Mouse (Mus musculus): ENCODE measurements at regions not wholly inside any gene's neighbourhood (a gene's known extent, or its start where the extent isn't known, plus 50 kb on each side); places are given as distances from the start of the nearest gene placed in this dataset.
A peak's percentile ranks its signal among the peaks of the same experiment; 100 is the strongest.

DNA sequence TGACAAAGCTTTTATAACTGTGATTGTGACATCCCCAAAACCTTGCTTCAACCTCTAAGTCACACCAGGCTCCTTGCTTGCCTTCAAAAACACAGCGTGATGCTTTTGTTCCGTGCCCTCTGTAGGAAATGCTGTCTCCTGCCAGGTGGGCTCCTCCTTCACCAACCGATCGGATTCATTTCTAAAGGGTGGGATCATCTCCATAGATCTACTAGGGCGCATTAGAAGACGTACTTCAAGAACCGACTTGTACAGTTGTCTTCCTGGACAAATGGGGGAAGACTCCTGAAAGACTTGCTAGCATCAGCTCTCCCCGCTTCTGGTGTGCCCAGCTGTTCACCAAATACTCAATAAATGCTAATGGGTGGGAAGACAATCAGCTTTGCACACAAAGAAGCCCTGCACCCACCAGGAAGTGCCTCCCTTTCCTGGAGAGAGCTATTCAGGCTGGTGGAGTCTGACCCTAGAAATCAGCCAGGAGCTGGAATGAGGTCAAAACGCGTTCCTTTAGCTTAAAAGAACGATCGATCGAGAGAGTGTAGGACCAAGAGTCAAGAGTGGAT lies 53.0 kb downstream of the Hoxa1 start:
- H3K9ac ChIP-seq (replicated peaks) = no peak overlapping the region
- no peak overlapping the region for H3K27ac ChIP-seq (replicated peaks)
- no peaks in the 10 kb centered on the region for H3K9me3 ChIP-seq
- peaks cover 7% of the 10 kb centered on the region; the same call in 1 of the 2 replicates for H3K27me3 ChIP-seq
- WGBS = 30% methylated on average over 13 of the region's 13 CpGs
- 0 out of 2 replicates have a peak, but pooled peaks cover 10% of the 10 kb centered on the region for H3K4me1 ChIP-seq
- H3K36me3 ChIP-seq = no peaks in the 10 kb centered on the region
- H3K4me2 ChIP-seq (replicated peaks) = peak overlapping the region; percentile 15; the same call in 1 of the 2 replicates
- H3K4me3 ChIP-seq = no peak overlapping the region
- ATAC-seq (ENCODE audit: low FRiP score, low read depth) = no peak

- 92% methylated on average over 11 of the region's 11 CpGs for WGBS
- 0 out of 2 replicates have a peak, but pooled peaks cover 10% of the 10 kb centered on the region for H3K4me1 ChIP-seq
- ATAC-seq (ENCODE audit: low FRiP score, low read depth) = no peak
Observed at GRCm38 (mm10) chr6:52104141-52104540, 54.0 kb downstream of the Hoxa1 start.

DNA sequence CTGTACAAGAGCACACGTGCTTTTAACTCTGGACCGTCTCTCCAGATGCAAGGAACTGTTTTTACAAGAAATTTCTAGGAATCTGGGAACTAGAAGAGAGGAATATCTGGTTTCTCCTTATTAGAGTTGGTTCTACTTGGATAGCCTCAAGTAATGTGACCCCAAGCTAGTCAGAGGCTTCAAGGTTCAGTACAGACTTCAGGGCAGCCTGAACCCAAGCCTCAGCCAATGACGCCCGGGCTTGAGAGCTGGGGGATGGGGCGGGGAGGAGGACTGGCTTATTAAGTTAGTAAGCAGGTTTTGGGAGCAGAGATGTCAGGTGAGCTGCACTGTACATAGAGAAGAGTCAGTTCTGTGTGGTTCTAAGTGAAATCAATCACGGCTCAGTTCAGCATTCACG lies 54.5 kb downstream of the Hoxa1 start:
- no peak overlapping the region for H3K9ac ChIP-seq (replicated peaks)
- H3K27me3 ChIP-seq = peaks cover 7% of the 10 kb centered on the region; the same call in 1 of the 2 replicates
- no peaks in the 10 kb centered on the region for H3K9me3 ChIP-seq
- WGBS = 93% methylated on average over 7 of the region's 7 CpGs
- no peak overlapping the region for H3K27ac ChIP-seq (replicated peaks)
- no peak for ATAC-seq (ENCODE audit: low FRiP score, low read depth)
- no peaks in the 10 kb centered on the region for H3K36me3 ChIP-seq
- no peak overlapping the region for H3K4me2 ChIP-seq (replicated peaks)
- 0 out of 2 replicates have a peak, but pooled peaks cover 10% of the 10 kb centered on the region for H3K4me1 ChIP-seq
- H3K4me3 ChIP-seq = no peak overlapping the region

More at GRCm38 (mm10) chr6:52104141-52104540, 54.0 kb downstream of the Hoxa1 start:
- Histone ChIP-seq H3K9me3 (no peaks in the 10 kb centered on the region), H3K9ac (replicated peaks) (no peak overlapping the region), H3K4me2 (replicated peaks) (no peak overlapping the region), H3K36me3 (no peaks in the 10 kb centered on the region), H3K27ac (replicated peaks) (no peak overlapping the region), H3K27me3 (peaks cover 7% of the 10 kb centered on the region; the same call in 1 of the 2 replicates), H3K4me3 (no peak overlapping the region)

DNA sequence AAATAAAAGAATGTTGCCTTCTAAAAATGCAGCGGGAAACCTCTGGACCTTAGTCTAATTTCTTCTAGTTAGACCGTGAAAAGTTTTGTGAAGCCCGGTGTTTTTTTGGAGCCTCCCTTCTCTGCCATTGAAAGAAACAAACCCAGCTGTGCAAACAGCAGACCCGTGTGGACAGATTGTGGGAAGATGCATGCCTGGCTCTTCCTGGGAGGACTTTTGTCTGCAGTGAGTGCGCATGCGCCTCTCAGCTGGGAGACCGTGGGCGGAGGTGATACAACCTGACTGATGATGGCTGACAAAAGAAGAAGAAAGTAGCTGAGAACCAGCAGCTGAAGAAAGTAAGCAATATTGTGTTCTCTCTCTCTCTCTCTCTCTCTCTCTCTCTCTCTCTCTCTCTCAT lies 55.4 kb downstream of the Hoxa1 start:
- H3K27ac ChIP-seq (replicated peaks) = no peak overlapping the region
- H3K4me3 ChIP-seq = no peak overlapping the region
- H3K4me2 ChIP-seq (replicated peaks) = no peak overlapping the region
- H3K36me3 ChIP-seq = no peaks in the 10 kb centered on the region
- H3K9me3 ChIP-seq = no peaks in the 10 kb centered on the region
- H3K4me1 ChIP-seq = 0 out of 2 replicates have a peak, but pooled peaks cover 10% of the 10 kb centered on the region
- ATAC-seq (ENCODE audit: low FRiP score, low read depth) = no peak
- no peak overlapping the region for H3K9ac ChIP-seq (replicated peaks)
- H3K27me3 ChIP-seq = peaks cover 7% of the 10 kb centered on the region; the same call in 1 of the 2 replicates
- 61% methylated on average over 8 of the region's 8 CpGs for WGBS

GRCm38 (mm10) chr6:52102179-52102578 lies 55.9 kb downstream of the Hoxa1 start:
- H3K9me3 ChIP-seq = no peaks in the 10 kb centered on the region
- no peaks in the 10 kb centered on the region for H3K36me3 ChIP-seq
- 0 out of 2 replicates have a peak, but pooled peaks cover 10% of the 10 kb centered on the region for H3K4me1 ChIP-seq
- H3K4me3 ChIP-seq = no peak overlapping the region
- H3K27ac ChIP-seq (replicated peaks) = no peak overlapping the region
- no peak overlapping the region for H3K4me2 ChIP-seq (replicated peaks)
- 65% methylated on average over 8 of the region's 8 CpGs for WGBS
- no peak overlapping the region for H3K9ac ChIP-seq (replicated peaks)
- H3K27me3 ChIP-seq = peaks cover 7% of the 10 kb centered on the region; the same call in 1 of the 2 replicates
- no peak for ATAC-seq (ENCODE audit: low FRiP score, low read depth)

DNA sequence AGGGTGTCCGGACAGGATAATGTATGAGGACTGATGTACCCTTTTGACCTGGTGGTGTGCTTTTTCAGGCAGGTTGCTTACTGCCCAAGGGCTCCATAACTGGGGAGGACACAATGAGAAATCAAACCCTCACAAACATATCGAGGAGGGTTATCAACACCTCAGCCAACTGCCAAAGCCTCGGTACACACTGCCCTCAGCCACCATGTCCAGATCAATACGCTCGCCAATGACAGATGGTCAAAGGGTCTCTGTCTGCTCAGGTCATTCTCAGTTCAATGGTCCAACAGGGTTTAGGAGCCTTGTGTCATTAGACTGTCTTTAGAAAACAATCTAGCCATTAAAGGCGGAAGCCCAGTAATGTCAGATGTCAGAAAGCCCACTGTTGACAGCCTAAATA lies 56.9 kb downstream of the Hoxa1 start:
- WGBS = 86% methylated on average over 6 of the region's 6 CpGs
- Histone ChIP-seq H3K27ac (replicated peaks) (no peak overlapping the region), H3K4me1 (0 out of 2 replicates have a peak, but pooled peaks cover 10% of the 10 kb centered on the region), H3K4me2 (replicated peaks) (no peak overlapping the region), H3K27me3 (peaks cover 7% of the 10 kb centered on the region; the same call in 1 of the 2 replicates), H3K9ac (replicated peaks) (no peak overlapping the region), H3K4me3 (no peak overlapping the region), H3K9me3 (no peaks in the 10 kb centered on the region), H3K36me3 (no peaks in the 10 kb centered on the region)
- no peak for ATAC-seq (ENCODE audit: low FRiP score, low read depth)

- Histone ChIP-seq H3K4me3 (no peak overlapping the region), H3K9ac (replicated peaks) (no peak overlapping the region), H3K27ac (replicated peaks) (no peak overlapping the region), H3K36me3 (no peaks in the 10 kb centered on the region), H3K4me1 (peaks cover 9% of the 10 kb centered on the region; the same call in 1 of the 2 replicates), H3K27me3 (0 out of 2 replicates have a peak, but pooled peaks cover under 1% of the 10 kb centered on the region), H3K4me2 (replicated peaks) (no peak overlapping the region), H3K9me3 (no peaks in the 10 kb centered on the region)
- ATAC-seq (ENCODE audit: low FRiP score, low read depth) = no peak
- 93% methylated on average over 7 of the region's 7 CpGs for WGBS
Observed at GRCm38 (mm10) chr6:52098851-52099250, 59.3 kb downstream of the Hoxa1 start.

- H3K9ac ChIP-seq (replicated peaks) = no peak overlapping the region
- 97% methylated on average over 7 of the region's 7 CpGs for WGBS
- H3K4me1 ChIP-seq = peaks cover 4% of the 10 kb centered on the region; the same call in 1 of the 2 replicates
- no peak overlapping the region for H3K27ac ChIP-seq (replicated peaks)
- H3K4me2 ChIP-seq (replicated peaks) = no peak overlapping the region
- H3K27me3 ChIP-seq = no peaks in the 10 kb centered on the region
- ATAC-seq (ENCODE audit: low FRiP score, low read depth) = no peak
- H3K4me3 ChIP-seq = no peak overlapping the region
- no peaks in the 10 kb centered on the region for H3K9me3 ChIP-seq
- H3K36me3 ChIP-seq = no peaks in the 10 kb centered on the region
Observed at GRCm38 (mm10) chr6:52095575-52095974, 62.5 kb downstream of the Hoxa1 start.

- ATAC-seq (ENCODE audit: low FRiP score, low read depth) = no peak
- Histone ChIP-seq H3K9ac (replicated peaks) (no peak overlapping the region), H3K4me1 (peaks cover 4% of the 10 kb centered on the region; the same call in 1 of the 2 replicates), H3K27me3 (no peaks in the 10 kb centered on the region), H3K27ac (replicated peaks) (no peak overlapping the region), H3K4me2 (replicated peaks) (no peak overlapping the region), H3K36me3 (no peaks in the 10 kb centered on the region), H3K9me3 (no peaks in the 10 kb centered on the region), H3K4me3 (no peak overlapping the region)
- 43% methylated on average over 5 of the region's 5 CpGs for WGBS
Observed at GRCm38 (mm10) chr6:52091445-52091844, 66.7 kb downstream of the Hoxa1 start.

- Histone ChIP-seq H3K9me3 (no peaks in the 10 kb centered on the region), H3K4me1 (no peaks in the 10 kb centered on the region), H3K27ac (replicated peaks) (no peak overlapping the region), H3K27me3 (no peaks in the 10 kb centered on the region), H3K4me3 (no peak overlapping the region), H3K9ac (replicated peaks) (no peak overlapping the region), H3K4me2 (replicated peaks) (no peak overlapping the region), H3K36me3 (no peaks in the 10 kb centered on the region)
- no peak for ATAC-seq (ENCODE audit: low FRiP score, low read depth)
- WGBS = 87% methylated on average over 17 of the region's 17 CpGs
Observed at GRCm38 (mm10) chr6:52085932-52086643, 72.0 kb downstream of the Hoxa1 start.

GRCm38 (mm10) chr6:52084622-52085021 lies 72.3 kb upstream of the Skap2 start:
- Histone ChIP-seq H3K27me3 (0 out of 2 replicates have a peak, but pooled peaks cover 6% of the 10 kb centered on the region), H3K4me3 (no peak overlapping the region), H3K9ac (replicated peaks) (no peak overlapping the region), H3K4me2 (replicated peaks) (no peak overlapping the region), H3K4me1 (no peaks in the 10 kb centered on the region), H3K27ac (replicated peaks) (no peak overlapping the region), H3K9me3 (no peaks in the 10 kb centered on the region), H3K36me3 (no peaks in the 10 kb centered on the region)
- ATAC-seq (ENCODE audit: low FRiP score, low read depth) = no peak
- 95% methylated on average over 2 of the region's 2 CpGs for WGBS

GRCm38 (mm10) chr6:52079501-52079900 lies 67.2 kb upstream of the Skap2 start:
- Histone ChIP-seq H3K4me3 (no peak overlapping the region), H3K27me3 (peaks cover 6% of the 10 kb centered on the region; the same call in 1 of the 2 replicates), H3K27ac (replicated peaks) (no peak overlapping the region), H3K9me3 (no peaks in the 10 kb centered on the region), H3K9ac (replicated peaks) (no peak overlapping the region), H3K4me2 (replicated peaks) (peak overlapping the region; percentile 36; the same call in 1 of the 2 replicates), H3K4me1 (peaks cover 5% of the 10 kb centered on the region; the same call in 1 of the 2 replicates), H3K36me3 (no peaks in the 10 kb centered on the region)
- ATAC-seq (ENCODE audit: low FRiP score, low read depth) = no peak
- 31% methylated on average over 7 of the region's 7 CpGs for WGBS
